Mouse (Mus musculus): ENCODE data around the gene Gm5849. TPM values are rescaled to one million over a fixed set of nuclear protein-coding genes. Genes with fewer than 3 reads are reported as not detected.
"Not testable (repeated sequence)": the region's sequence is repeated elsewhere in the genome, so short reads cannot be mapped to it uniquely, and the experiment has no call there.

The Gm5849 gene
- total RNA-seq (2021) = not detected
- long read RNA-seq, experiment 1 = 0 reads
- long read RNA-seq, experiment 2 = 0 reads

- intact Hi-C loops (cut with DNase I); DNase-seq (ENCODE audit: low spot score in 2 of 2): not testable (repeated sequence)
Observed at GRCm38 (mm10) chr3:90777776-90778175, at the start of gene Gm5849. Gene Gm5849 (minus strand): TSS chr3:90777876.

GRCm38 (mm10) chr3:90749658-90750057, 28.0 kb downstream of the Gm5849 start:
- intact Hi-C loops (cut with DNase I) = no loop called here
- DNase-seq (ENCODE audit: low spot score in 2 of 2) = no peak

GRCm38 (mm10) chr3:90726606-90727005, 51.1 kb downstream of the Gm5849 start, which contains the start of gene Pglyrp4:
Gene Pglyrp4 (plus strand): TSS chr3:90726906.
- intact Hi-C loops (cut with DNase I) = no loop called here
- DNase-seq (ENCODE audit: low spot score in 2 of 2) = no peak

Other genes starting within 250 kb of the Gm5849 start
- 10 to 100 TPM; 77.0 to 96.7 TPM for gene S100a16, start 240.6 kb downstream of the Gm5849 start, total RNA-seq (2021)
- 1 to 10 TPM; 1.1 to 3.5 TPM for gene S100a3, start 217.3 kb downstream of the Gm5849 start, total RNA-seq (2021)
- gene S100a2, start 187.6 kb downstream of the Gm5849 start, total RNA-seq (2021) = not detected
- gene Gm42674, start 176.0 kb downstream of the Gm5849 start, total RNA-seq (2021) = not detected
- gene S100a4, start 174.1 kb downstream of the Gm5849 start, total RNA-seq (2021) = 1 to 10 TPM; 6.8 to 7.0 TPM
- gene S100a5, start 169.4 kb downstream of the Gm5849 start, total RNA-seq (2021) = not detected
- gene S100a6, start 165.0 kb downstream of the Gm5849 start, total RNA-seq (2021) = 10 to 100 TPM; 30.8 to 35.1 TPM
- 1 to 10 TPM; 1.0 to 1.5 TPM for gene S100a7a, start 123.9 kb downstream of the Gm5849 start, total RNA-seq (2021)
- not detected for gene S100a8, start 108.9 kb downstream of the Gm5849 start, total RNA-seq (2021)
- gene S100a9, start 82.2 kb downstream of the Gm5849 start, total RNA-seq (2021) = 1 to 10 TPM in 1 of 2 experiments, not detected in 1; 2.5 TPM
- gene Pglyrp4, start 51.0 kb downstream of the Gm5849 start, total RNA-seq (2021) = not detected

All from left cerebral cortex, postnatal 14 days (tissue).